In the genomic region with DNA sequence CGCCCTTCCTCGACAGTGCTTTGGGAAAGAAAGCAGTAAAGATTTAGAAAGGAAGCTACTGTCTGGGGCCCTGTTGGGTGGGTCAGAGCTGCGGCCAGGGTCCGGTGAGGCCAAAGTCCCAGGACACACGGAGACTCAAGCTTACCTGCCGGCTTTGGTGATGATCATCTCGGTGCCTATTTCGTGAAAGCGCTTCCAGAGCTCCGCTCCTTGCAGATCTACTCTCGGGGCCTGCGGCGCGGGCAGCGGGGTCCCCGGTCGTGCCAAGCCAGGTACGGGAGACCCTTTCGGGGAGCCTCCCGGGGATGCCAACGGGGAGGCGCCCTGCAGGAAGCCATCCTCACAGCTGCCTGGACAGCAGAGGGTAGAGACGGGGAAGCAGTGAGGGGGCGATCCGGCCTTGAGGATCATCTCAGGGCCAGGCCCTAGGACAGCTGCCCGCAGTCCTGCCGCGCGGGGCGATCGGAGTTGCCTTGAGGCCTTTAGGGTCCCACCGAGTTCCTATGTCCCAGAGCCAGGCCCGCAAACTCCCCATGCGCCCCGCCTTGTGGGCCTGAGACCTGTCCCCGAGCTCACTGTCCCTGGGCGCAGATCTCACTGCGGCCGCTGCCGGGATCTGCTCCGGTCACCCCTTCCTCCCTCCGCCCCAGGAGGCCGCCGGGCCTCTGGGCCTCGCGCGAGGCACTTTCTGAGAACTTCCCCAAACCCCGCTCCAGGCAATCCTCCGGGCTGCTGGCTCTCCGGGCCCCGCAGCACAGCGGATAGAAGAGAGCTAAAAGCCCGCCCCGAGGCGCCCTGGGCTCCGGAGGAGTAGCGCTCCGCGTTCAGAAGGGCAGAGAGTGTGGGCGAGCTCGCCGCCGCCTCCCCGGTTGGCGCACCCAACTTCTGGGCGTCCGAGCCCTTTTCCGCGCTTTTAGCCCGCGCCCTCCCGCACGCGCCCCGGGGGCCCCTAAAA, we compare ENCODE assay signal across 8 mouse cellular contexts. TPM values are rescaled to one million over a fixed set of nuclear protein-coding genes. Genes with fewer than 3 reads are reported as not detected.
DNase-seq lines count a peak whose midpoint lies in the region; ATAC-seq and TF ChIP-seq lines count a peak whose summit lies in the region.

No protein-coding gene starts in this region.

- peak; percentile 31; the same call in 1 of the 2 replicates for ATAC-seq in kidney, embryonic 15.5 days (replicated peaks; ENCODE audit: low FRiP score)
- peak; percentile 56 for ATAC-seq in kidney, postnatal 0 days (replicated peaks; ENCODE audit: low FRiP score, low read depth)
- peak; percentile 24; the same call in 1 of the 2 replicates for ATAC-seq in midbrain, postnatal 0 days (ENCODE audit: low FRiP score)

- H3K4me3 ChIP-seq in kidney, embryonic 15.5 days (replicated peaks) = peak overlapping the region; percentile 52
- H3K4me3 ChIP-seq in brown adipose tissue, adult 24 weeks (ENCODE audit: insufficient read depth, low read depth, low read length) = peak overlapping the region; percentile 61
- peak overlapping the region; percentile 48 for H3K4me3 ChIP-seq in kidney, postnatal 0 days (replicated peaks; ENCODE audit: low read depth, low read length)
- peak overlapping the region; percentile 40 for H3K4me3 ChIP-seq in midbrain, postnatal 0 days (ENCODE audit: low read depth, low read length)

- H3K27ac ChIP-seq in kidney, embryonic 15.5 days = peak overlapping the region; percentile 52; the same call in 1 of the 2 replicates
- H3K27ac ChIP-seq in brown adipose tissue, adult 24 weeks (replicated peaks; ENCODE audit: low read depth, low read length) = peak overlapping the region; percentile 12; the same call in 1 of the 2 replicates
- H3K27ac ChIP-seq in kidney, postnatal 0 days = no peak overlapping the region
- H3K27ac ChIP-seq in midbrain, postnatal 0 days (ENCODE audit: low read depth, low read length) = no peak overlapping the region

- peak overlapping the region; percentile 53 for H3K9ac ChIP-seq in kidney, embryonic 15.5 days
- peak overlapping the region; percentile 49 for H3K9ac ChIP-seq in kidney, postnatal 0 days (ENCODE audit: low read depth, low read length)
- no peak overlapping the region; the same call in 1 of the 2 replicates for H3K9ac ChIP-seq in midbrain, postnatal 0 days (replicated peaks; ENCODE audit: low read length, poor library complexity, severe bottlenecking)

- no peak for DNase-seq in kidney, adult 8-10 months
- DNase-seq in gastrocnemius, postnatal 36 days = peak; percentile 19 to 47
- no peak for DNase-seq in kidney, postnatal 0 days (ENCODE audit: low spot score)
- DNase-seq in midbrain, postnatal 0 days (ENCODE audit: low spot score) = no peak
- DNase-seq in spleen, adult 12 weeks (ENCODE audit: low spot score) = no peak
- no peak for DNase-seq in right cerebral cortex, postnatal 36 days (ENCODE audit: low spot score in 2 of 2)

- no peaks in the 10 kb centered on the region for H3K36me3 ChIP-seq in kidney, embryonic 15.5 days
- no peaks in the 10 kb centered on the region for H3K36me3 ChIP-seq in kidney, postnatal 0 days (ENCODE audit: insufficient read depth, low read length)
- no peaks in the 10 kb centered on the region for H3K36me3 ChIP-seq in midbrain, postnatal 0 days (ENCODE audit: insufficient read depth, low read length)

- H3K27me3 ChIP-seq in kidney, embryonic 15.5 days = peaks cover 79% of the 10 kb centered on the region
- H3K27me3 ChIP-seq in kidney, postnatal 0 days (ENCODE audit: insufficient read depth, low read length) = peaks cover 71% of the 10 kb centered on the region
- H3K27me3 ChIP-seq in midbrain, postnatal 0 days (ENCODE audit: insufficient read depth, low read length) = peaks cover 50% of the 10 kb centered on the region

- no peaks in the 10 kb centered on the region for H3K9me3 ChIP-seq in kidney, embryonic 15.5 days (replicated peaks)
- no peaks in the 10 kb centered on the region for H3K9me3 ChIP-seq in kidney, postnatal 0 days (replicated peaks; ENCODE audit: low read length)
- H3K9me3 ChIP-seq in midbrain, postnatal 0 days (ENCODE audit: low read length) = no peaks in the 10 kb centered on the region

- H3K4me2 ChIP-seq in kidney, embryonic 15.5 days = peak overlapping the region; percentile 71
- H3K4me2 ChIP-seq in kidney, postnatal 0 days (ENCODE audit: low read length) = peak overlapping the region; percentile 72
- peak overlapping the region; percentile 63 for H3K4me2 ChIP-seq in midbrain, postnatal 0 days (ENCODE audit: low read depth, low read length, poor library complexity, severe bottlenecking)

- WGBS in kidney, embryonic 15.5 days = under 1% methylated on average over 75 of the region's 75 CpGs
- under 1% methylated on average over 69 of the region's 75 CpGs for WGBS in kidney, postnatal 0 days
- under 1% methylated on average over 69 of the region's 75 CpGs for WGBS in midbrain, postnatal 0 days

- peaks cover 29% of the 10 kb centered on the region for H3K4me1 ChIP-seq in kidney, embryonic 15.5 days
- no peaks in the 10 kb centered on the region for H3K4me1 ChIP-seq in brown adipose tissue, adult 24 weeks (ENCODE audit: control insufficient read depth, insufficient read depth, insufficient read length, low read length)
- 0 out of 2 replicates have a peak, but pooled peaks cover 11% of the 10 kb centered on the region for H3K4me1 ChIP-seq in kidney, postnatal 0 days (replicated peaks; ENCODE audit: insufficient read depth, low read length)
- peaks cover 4% of the 10 kb centered on the region; the same call in 1 of the 2 replicates for H3K4me1 ChIP-seq in midbrain, postnatal 0 days (ENCODE audit: insufficient read depth, low read length)

- no peak for TF ChIP-seq CTCF in kidney, postnatal 0 days (IDR thresholded peaks at IDR 0.05; ENCODE audit: low read depth)
- TF ChIP-seq CTCF in midbrain, postnatal 0 days (IDR thresholded peaks at IDR 0.05) = no peak

- intact Hi-C loops in gastrocnemius, postnatal 36 days (cut with DNase I) = no loop called here

RNA-seq across cellular contexts. Expression of a gene that starts 1.5 kb away (rescaled TPM):
- polyA plus RNA-seq in kidney, embryonic 15.5 days (2015; fragmentation: Nextera tagmentation; extraction: Ambion mirVana) = 1.9 and 3.4 TPM in 2 replicates
- 0.63 and 1.5 TPM in 2 replicates for polyA plus RNA-seq in brown adipose tissue, adult 24 weeks (2012; ENCODE audit: insufficient read depth, insufficient read length, missing spikeins)
- under 1 TPM; 0.64 to 0.79 TPM for total RNA-seq in gastrocnemius, postnatal 36 days (2021)
- 0.84 and 0.89 TPM in 2 replicates for polyA plus RNA-seq in kidney, postnatal 0 days (2015; fragmentation: Nextera tagmentation; extraction: Ambion mirVana)
- 5.4 and 9.3 TPM in 2 replicates for total RNA-seq in midbrain, postnatal 0 days (2014; rRNA removed)
- polyA plus RNA-seq in midbrain, postnatal 0 days (2015; fragmentation: Nextera tagmentation; extraction: Ambion mirVana) = 1.8 and 1.9 TPM in 2 replicates

Comparison
In these comparisons a context has a peak if more than half of its experiments do, and no peak if none do; other contexts are left out.
1. H3K27ac ChIP-seq: peak in kidney, embryonic 15.5 days (single experiment) and brown adipose tissue, adult 24 weeks (single experiment); none in kidney, postnatal 0 days (single experiment) and midbrain, postnatal 0 days (single experiment).
2. DNase-seq: peak in gastrocnemius, postnatal 36 days (2 of 2); none in kidney, adult 8-10 months (0 of 2), kidney, postnatal 0 days (single experiment), midbrain, postnatal 0 days (single experiment), spleen, adult 12 weeks (single experiment) and right cerebral cortex, postnatal 36 days (0 of 2).
3. Peak in every context shown above with its lines, with median percentiles within 50 percentile points of each other: ATAC-seq, H3K4me2 ChIP-seq and H3K4me3 ChIP-seq.